Mouse (Mus musculus): ENCODE results near the gene Mob2.
A peak's percentile ranks its signal among the peaks of the same experiment; 100 is the strongest.

Mob2 gene

DNA sequence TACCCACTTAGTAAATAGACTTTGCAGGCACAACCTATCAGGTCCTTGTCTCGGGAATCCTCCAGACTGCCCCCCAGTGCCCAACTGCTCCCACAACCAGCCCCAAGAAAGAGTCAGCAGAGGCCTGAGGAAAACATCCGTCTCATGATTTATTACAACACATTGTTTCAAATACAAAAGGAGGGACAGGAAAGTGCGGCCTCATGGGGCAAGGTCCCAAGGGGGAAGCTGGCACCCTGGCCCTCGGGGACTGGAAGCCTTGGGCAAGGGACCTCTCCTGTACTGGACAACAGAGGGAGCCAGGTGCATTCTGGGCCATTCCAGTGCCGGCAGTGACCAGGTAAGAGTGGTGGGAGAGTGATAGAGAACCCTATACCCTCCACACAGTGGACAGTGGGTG lies 18.5 kb upstream of the Mob2 start:
- DNase-seq (ENCODE audit: low read depth, low spot score) = no peak

DNA sequence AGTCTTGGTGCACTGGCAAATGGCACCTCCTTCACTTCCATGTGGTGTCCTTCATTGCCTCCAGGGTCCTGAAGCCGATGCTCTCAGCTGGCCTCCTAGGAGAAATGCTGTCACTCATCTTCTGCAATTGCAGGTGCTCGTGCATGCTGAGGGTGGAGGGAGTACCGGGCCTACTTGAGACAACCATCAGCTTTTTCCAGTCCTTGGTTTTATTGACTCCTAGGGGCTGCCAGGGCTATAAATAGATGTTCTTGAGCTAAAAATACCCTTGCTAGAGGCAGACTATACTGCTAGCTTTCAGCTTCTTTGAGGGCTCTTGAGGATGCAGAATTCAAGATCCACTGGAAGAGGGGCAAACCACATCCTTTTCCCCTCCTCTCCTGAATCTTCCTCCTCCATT lies 16.3 kb upstream of the Mob2 start:
- no peak for DNase-seq (ENCODE audit: low read depth, low spot score)

DNA sequence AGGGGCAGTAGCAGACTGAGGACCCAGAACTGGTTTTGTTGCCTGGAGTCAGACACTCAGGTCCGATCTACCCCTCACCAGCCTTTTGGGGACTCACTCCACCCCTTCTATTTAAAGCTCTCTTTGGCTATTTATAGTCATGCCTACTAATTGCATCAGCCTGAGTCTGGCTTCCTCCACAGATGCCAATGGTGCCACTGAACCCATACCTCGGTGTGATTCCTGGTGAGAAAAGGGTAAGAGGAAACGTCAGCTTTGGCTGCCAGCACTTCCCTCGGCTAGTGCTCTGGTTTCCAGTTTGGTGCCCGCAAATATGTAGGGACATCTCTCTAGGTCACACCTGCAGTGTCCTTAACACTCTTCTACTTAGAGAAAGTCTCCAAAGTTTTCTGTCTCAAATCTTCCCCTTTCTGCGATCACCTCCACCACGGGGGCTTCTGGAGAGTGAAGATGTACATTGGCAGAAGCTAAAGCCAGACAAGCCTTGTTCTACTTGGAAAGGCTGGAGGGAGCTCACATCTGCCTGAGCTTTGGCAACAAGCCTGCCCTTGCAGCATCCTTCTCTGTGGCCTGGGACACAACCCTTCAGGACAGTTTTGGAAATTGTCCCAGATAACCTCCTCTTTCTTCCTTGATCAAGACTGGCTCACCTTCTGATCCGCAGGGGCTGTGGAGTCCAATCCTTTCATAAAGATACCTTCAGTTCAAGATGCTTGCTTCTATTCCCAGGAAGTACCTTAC lies 13.5 kb upstream of the Mob2 start:
- no peak for DNase-seq (ENCODE audit: low read depth, low spot score)

DNA sequence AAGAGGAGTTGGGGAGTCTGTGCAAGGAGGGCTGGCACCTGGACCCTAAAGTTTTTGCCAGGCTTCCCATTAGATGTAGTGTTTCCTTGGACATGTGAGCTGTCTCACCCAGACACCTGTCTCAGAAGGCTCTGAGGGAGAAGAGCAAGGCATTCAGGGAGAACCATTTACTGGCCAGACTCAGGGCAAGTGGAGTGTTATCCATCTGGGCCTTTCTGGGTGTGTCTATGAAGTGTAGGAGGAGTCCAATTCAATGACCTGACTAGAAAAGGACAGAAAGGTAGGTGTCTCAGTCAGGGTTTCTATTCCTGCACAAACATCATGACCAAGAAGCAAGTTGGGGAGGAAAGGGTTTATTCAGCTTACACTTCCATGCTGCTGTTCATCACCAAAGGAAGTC lies 10.9 kb upstream of the Mob2 start:
- no peak for DNase-seq (ENCODE audit: low read depth, low spot score)

- no peak for DNase-seq (ENCODE audit: low read depth, low spot score)
Observed at GRCm38 (mm10) chr7:142071212-142071578, 10.3 kb upstream of the Mob2 start.

- DNase-seq (ENCODE audit: low read depth, low spot score) = peak; percentile 30
Observed at GRCm38 (mm10) chr7:142070458-142071211, 9.8 kb upstream of the Mob2 start.

GRCm38 (mm10) chr7:142068429-142068828 lies 7.6 kb upstream of the Mob2 start:
- no peak for DNase-seq (ENCODE audit: low read depth, low spot score)

DNA sequence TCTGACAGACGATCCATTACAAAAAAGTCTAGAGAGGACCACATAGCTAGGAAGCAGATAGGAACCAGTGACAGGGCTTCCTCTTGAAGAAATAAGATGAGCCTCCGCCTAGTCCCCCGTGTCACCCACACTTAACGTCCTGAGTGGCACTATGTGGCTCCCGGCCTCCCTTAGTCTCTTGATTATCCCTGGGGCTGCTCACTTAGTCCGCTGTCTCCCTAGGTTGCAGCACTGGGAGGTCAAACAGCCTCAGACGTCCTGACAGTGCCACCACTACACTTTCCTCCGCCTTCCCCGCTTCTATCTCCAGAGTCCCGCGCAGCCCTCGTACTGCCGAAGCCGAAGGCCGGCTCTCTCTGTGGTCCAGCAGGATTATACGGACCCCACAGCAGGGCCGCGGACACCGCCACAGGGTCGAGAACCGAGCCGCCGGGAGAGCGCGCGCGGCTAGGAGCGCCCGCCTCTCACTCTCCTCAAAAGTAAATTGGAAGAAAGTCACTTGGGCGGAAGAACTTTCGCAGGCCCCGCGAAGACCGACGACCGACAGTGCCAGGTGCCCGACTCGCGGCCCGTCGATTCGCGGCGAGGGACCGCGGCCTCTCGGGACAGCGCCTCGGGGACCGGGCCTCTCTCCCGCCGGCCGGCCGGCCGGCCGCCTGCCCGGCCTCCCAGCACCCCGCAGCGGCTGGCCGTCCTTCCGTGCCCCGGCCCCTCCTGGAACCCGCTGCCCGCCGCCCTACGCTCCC lies 507 bp downstream of the Mob2 start:
- DNase-seq (ENCODE audit: low read depth, low spot score) = peak; percentile 27

DNA sequence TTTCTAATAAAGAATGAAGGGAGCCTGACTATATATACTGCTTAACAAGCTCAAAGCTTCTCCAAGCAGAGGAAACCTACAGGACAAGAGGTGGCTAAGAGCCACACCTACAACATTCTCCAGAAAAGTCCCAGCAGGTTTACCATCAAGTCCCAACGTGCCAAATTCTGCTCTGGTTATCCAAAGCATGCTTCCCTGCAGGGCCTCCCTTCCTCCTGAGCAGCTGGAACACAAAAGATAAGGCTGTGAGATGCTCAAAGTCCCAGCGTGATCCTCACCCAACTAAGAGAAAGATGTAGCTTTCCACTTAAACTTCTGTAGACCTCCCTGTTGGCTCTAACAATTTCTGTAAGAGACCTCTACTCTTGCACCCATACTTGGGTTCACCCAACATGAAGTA lies 1.8 kb downstream of the Mob2 start:
- DNase-seq (ENCODE audit: low read depth, low spot score) = peak; percentile 11

- no peak for DNase-seq (ENCODE audit: low read depth, low spot score)
Observed at GRCm38 (mm10) chr7:142057121-142057520, 3.7 kb downstream of the Mob2 start.

DNA sequence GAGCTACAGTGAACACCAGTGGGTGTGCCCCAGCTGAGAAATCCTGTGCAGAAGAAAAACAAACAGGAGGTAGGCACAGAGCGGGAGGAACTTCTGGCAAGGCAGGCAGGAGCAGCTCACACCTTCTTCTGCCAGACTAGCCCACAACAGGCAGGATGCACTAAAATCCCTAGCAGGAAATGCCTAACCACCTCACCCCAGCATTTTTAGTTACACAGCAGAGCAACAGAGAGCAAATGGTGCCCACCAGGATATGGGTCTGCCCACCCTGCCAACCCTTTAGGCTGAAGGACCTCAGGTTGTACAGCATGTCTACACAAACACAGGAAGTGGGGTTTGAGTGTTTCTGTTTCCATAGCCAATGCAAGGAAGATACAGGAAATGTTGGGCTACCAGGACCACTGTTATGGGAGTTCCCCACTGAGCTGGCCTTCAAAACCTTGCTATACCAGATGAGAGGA lies 4.2 kb downstream of the Mob2 start:
- DNase-seq (ENCODE audit: low read depth, low spot score) = no peak

DNA sequence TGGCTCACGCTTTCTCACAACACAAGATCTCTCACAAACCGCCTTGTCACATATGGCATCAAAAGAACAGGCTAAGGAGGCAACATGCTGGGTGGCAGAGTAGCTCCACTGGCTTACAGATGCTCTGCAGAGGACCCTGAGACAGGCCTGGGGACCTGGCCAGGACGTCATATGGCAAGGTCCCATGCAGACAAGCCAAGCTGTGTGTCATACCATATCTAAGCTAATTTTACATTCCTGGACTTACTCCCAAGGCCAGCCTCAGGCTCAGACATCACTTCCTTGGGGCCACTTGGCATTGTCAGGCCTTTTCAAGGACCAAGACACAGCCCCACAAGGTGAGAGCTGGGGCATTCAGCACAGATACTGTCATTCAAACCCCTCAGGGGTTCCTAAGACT lies 5.4 kb downstream of the Mob2 start:
- DNase-seq (ENCODE audit: low read depth, low spot score) = no peak

- DNase-seq (ENCODE audit: low read depth, low spot score) = no peak
Observed at GRCm38 (mm10) chr7:142050536-142050935, 10.3 kb downstream of the Mob2 start.

GRCm38 (mm10) chr7:142045932-142046331 lies 14.9 kb downstream of the Mob2 start:
- DNase-seq (ENCODE audit: low read depth, low spot score) = no peak

DNA sequence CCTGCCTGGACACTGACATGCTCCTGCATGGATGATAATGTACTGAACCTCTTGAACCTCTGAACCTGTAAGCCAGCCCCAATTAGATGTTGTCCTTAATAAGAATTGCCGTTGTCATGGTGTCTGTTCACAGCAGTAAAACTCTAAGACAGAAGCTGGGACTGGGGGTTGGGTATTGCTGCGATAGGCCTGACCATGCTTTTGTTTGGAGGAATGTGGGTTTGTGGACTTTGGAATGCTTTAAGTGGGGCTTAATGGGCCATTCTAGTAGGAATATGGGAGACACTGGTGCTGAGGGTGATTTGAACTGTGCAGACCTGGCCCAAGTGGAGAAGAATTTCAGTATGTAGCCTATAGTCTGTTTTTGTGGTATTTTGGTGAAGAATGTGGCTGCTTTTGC lies 15.5 kb downstream of the Mob2 start:
- DNase-seq (ENCODE audit: low read depth, low spot score) = peak; percentile 88

- no peak for DNase-seq (ENCODE audit: low read depth, low spot score)
Observed at GRCm38 (mm10) chr7:142040756-142041155, 20.1 kb downstream of the Mob2 start.

DNA sequence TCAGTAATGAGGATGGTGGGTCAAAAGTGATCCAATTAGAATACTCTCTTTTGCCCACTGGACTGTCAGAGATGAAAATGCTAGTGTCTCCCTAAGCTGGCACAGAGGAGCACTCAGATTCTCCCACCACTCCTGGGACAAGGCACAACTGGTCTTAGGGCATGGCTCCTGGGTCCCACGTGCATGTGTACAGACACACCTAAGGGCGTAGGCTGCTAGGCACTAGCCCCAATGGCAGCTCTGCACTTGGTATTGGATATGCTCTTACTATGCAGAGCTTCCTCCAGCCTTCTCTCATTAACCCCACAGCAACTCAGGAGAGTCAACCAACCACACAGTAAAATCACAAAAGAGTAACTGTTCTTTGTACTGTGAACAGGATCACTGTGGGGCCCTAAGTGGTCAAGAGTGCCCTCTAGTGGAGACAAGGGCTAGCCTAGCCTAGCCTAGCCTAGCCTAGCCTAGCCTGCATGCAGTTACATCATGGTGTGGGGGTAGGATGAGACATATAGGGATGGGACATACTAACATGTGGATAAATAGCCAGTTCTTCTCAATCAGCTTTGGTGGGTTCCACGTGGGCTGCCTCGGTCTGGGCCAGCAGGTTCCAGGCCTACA lies 23.2 kb downstream of the Mob2 start:
- DNase-seq (ENCODE audit: low read depth, low spot score) = peak; percentile 64

- no peak for DNase-seq (ENCODE audit: low read depth, low spot score)
Observed at GRCm38 (mm10) chr7:142035048-142035811, 25.6 kb downstream of the Mob2 start.

- no peak for DNase-seq (ENCODE audit: low read depth, low spot score)
Observed at GRCm38 (mm10) chr7:142034198-142034597, 26.7 kb downstream of the Mob2 start.

GRCm38 (mm10) chr7:142030073-142030472 lies 30.8 kb downstream of the Mob2 start:
- DNase-seq (ENCODE audit: low read depth, low spot score) = no peak

GRCm38 (mm10) chr7:142025926-142026325 lies 34.9 kb downstream of the Mob2 start:
- peak; percentile 15 for DNase-seq (ENCODE audit: low read depth, low spot score)

Data from R1 (cell line).